Mouse (Mus musculus): ENCODE results near the gene Pou6f2.

Gene Pou6f2

GRCm38 (mm10) chr13:18218566-18219234, 178.8 kb downstream of the Pou6f2 start:
- DNase-seq (ENCODE audit: low read depth, low spot score) = no peak

DNA sequence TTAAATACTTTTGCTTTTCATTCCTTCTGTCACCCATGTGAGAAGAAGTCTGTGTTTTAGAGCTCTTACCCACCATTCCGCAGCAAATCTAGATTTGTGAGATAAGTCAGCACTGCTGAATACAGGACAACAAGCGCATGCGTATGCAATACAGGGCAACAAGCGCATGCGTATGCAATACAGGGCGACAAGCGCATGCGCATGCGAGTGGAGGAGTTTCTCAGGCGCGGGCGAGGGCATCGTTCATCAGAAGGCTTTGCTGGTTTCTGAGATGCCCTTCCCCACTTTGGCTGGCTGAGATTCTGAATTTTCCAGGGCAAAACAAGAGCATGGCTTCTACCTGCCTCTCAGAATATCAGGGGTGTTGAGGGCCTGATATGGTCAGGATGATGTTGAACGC, 186.2 kb downstream of the Pou6f2 start:
- no peak for DNase-seq (ENCODE audit: low read depth, low spot score)

DNA sequence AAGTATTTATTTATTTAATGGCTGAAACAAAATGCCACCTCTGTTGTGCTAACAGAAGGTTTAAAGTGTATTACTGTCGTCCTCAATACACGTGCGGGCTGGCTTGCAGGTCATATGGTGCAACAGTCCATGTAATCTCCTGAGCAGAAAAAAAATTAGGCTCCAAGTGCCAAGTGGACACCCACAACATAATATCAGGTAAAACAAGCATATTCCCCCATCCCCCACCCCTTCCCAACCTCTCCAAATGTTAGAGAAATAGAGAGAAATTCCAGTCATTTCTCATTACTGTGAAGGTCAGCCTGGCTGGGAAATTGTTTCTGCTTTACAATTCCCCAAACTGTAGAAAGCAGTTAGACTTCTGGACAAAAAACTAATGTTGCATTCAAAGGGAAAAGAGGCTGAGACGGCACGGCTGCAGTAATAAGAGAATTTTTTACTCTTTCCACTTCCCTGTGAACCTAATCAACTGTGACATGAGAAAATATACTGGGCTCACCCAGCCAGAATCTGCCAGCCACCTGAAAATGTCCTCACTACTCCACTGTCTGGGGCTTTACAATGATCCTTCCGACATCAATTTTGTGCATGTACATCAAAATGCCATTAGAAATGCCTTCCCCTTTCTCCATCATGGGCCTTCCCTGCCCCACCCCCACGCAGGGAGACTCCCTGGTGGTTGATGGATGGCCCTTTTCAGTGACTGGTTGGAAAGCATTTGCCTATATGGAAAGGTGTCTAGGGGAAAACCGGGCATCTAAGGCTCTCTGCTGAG, 192.8 kb downstream of the Pou6f2 start:
- DNase-seq (ENCODE audit: low read depth, low spot score) = no peak

DNA sequence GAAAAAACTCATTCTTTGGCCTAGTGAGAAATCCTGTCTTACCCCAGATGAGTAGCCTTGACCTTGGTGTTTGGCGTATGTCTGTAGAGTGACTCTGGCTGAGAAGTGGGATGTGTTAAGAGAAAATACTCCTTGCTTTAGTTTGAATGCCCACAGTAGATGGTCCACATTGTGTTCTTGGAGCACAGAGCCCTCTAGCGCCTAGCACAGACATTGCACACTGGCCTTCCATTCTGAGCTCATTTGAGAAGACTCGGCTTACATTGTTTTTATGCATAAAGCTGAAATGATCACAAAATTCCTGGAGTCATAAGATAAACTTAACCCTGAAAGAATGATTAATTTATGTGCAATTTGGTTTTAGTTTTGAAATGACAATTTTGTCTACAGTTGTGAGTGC, 223.5 kb downstream of the Pou6f2 start:
- DNase-seq (ENCODE audit: low read depth, low spot score) = no peak

DNA sequence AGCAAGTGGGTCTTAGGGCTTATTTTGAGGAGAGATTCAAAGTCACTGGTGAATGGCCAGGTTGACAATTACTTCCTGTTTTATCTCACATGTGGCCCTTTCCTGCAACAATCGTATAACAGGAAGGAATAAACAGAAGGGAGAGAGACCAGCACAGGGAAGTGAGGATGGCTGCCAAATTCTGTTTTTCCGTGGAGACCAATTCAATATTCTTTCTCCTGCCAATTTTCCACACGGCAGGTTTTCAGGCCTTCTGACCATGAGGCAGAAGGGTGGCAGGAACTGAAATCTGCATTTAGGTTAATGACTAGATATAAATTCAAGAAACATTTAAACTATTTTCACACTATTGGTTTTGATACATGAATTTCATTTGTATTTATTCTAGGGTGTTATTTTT, 224.5 kb downstream of the Pou6f2 start:
- no peak for DNase-seq (ENCODE audit: low read depth, low spot score)

GRCm38 (mm10) chr13:18172334-18172733, 225.2 kb downstream of the Pou6f2 start:
- DNase-seq (ENCODE audit: low read depth, low spot score) = no peak

DNA sequence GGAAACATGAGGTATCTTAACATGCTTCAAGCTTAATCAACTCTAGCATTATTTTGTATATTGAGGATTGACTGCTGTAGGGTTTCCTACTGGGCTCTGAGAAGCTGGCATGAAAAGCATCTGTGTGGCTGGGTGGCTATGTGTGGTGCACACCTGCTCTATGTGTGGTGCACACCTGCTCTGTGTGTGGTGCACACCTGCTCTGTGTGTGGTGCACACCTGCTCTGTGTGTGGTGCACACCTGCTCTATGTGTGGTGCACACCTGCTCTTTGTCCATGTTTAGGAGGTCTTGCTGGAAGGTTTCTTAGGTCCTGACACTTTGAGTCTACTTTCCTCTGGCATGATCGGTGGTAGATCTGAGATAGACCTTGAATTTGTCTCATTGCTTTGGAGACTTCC, 233.3 kb downstream of the Pou6f2 start:
- no peak for DNase-seq (ENCODE audit: low read depth, low spot score)

GRCm38 (mm10) chr13:18160566-18160965, 236.9 kb downstream of the Pou6f2 start:
- DNase-seq (ENCODE audit: low read depth, low spot score) = no peak

DNA sequence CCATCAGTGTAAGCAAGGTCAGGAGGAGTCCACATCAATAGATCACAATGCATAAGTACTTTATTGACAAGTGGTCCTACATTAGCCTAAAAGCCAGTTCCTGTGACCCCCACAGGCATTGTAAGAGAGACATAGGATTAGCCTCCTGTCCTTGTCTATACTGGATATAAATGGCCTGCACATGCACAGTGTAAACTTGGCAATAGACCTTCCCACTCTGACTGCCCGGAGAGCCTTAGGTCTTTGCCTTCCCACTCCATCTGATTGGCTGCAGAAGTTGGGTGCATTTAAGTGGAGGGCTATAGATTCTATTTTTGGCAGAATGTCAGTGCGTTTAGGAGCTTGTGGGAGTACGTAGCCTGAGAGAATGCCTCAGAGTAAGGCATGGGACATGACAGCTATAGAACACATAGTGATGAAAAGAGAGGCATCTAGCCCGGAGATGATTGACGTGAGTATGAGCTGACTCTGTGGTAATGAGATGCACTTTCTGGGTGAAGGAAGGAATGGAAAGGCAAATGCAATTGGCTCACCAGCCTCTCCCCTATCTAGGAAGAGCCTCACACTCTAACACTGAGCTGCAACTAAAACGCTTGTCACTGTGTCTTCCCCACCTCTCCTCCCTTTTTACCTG, 243.4 kb downstream of the Pou6f2 start:
- no peak for DNase-seq (ENCODE audit: low read depth, low spot score)

- DNase-seq (ENCODE audit: low read depth, low spot score) = no peak
Measured at GRCm38 (mm10) chr13:18133646-18134045, 263.8 kb downstream of the Pou6f2 start.

DNA sequence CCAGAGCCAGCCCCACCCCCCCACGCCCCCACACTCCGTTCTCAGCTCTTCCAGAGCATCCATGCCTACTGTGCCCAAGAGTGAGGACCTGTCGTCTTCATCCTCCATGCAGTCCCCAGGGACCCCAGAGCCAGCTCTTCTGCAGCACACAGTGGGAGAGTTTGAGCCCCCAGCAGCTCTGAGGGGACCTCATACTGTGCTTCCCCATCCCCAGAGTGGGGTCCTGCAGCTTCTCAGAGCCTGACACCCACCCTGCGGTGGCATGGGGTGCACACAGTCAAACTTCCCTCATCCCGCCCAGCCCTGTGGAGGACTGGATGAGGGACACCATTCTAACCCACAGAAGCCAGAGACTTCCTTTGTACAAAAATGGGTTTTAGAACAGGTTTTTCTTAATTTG, 264.3 kb downstream of the Pou6f2 start:
- no peak for DNase-seq (ENCODE audit: low read depth, low spot score)

- DNase-seq (ENCODE audit: low read depth, low spot score) = no peak
Measured at GRCm38 (mm10) chr13:18131324-18131723, 266.2 kb downstream of the Pou6f2 start.

GRCm38 (mm10) chr13:18129697-18130096, 267.8 kb downstream of the Pou6f2 start:
- no peak for DNase-seq (ENCODE audit: low read depth, low spot score)

DNA sequence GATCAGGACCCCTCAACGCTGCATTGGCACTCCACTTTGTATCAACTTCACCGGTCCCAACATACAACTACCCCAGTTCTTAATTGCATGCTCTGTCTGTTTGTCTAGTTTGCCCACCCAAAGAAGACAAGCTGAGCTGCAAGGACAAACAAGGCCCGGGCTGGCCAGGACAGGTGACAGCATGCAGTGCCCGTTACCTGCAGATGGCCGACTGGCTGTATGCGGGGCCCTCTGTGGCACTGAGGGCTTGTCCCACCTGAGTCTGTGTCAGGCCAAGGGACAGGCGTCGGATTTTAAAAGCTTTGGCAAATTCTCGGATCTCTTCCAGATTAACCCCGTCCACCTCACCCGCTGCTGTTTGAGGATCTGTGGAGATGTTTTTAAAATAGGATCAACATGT, 268.7 kb downstream of the Pou6f2 start:
- DNase-seq (ENCODE audit: low read depth, low spot score) = no peak

- DNase-seq (ENCODE audit: low read depth, low spot score) = no peak
Measured at GRCm38 (mm10) chr13:18128053-18128452, 269.4 kb downstream of the Pou6f2 start.

GRCm38 (mm10) chr13:18126111-18126510, 271.4 kb downstream of the Pou6f2 start:
- no peak for DNase-seq (ENCODE audit: low read depth, low spot score)

DNA sequence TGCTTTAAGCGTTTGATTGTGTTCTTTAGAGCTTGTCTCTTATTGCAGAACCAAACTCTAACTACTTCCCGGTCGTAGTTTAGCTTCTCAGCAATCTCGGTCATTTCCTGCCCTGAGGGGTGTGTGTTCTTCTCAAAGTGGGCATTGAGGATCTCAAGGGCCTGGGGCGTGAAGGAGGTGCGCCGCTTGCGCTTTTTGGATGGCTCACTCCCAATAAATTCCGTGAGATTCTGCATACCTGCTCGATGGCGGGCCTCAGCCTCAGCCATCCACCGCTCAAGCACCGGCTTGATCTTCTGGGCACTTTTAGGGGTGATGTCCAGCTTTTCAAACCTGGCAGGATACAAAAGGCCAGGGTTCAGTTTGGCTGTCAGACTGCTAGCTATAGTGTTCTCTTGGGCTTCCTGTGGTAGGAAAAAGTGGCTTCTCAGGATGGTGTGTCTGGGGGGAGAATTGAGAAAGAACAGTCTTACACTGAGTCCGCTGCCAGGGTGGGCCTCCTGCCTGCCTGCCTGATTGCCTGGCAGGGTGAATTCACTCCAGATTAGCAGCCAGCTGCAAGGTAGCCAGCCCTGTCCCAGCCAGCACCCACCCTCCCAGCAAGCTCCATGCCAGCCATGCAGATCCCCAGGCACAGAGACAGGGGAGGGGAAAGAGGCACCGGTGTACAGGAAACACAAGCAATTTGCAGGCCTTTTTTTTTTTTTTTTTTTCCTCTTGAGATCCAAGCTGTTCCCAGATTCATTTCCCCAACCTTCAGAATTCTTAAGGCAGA, 272.1 kb downstream of the Pou6f2 start:
- DNase-seq (ENCODE audit: low read depth, low spot score) = no peak

DNA sequence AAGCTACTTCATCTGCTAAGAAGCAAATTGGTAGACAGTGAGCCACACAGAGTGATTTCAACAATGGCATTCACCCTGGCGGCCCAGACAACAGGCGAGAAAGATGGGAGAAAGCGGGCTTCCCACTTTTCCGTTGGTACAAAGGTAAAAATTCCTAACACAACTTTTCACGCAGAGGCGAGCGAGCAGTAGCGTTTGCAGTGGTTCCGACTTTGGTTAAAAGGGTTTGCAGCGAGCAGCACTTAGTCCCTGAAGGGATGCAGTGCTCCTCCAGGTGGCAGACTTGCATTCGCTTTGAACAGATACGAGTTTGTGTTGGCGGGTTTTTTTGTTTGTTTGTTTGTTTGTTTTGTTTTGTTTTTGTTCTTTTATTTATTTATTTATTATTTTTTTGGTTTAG, 273.1 kb downstream of the Pou6f2 start:
- DNase-seq (ENCODE audit: low read depth, low spot score) = peak; percentile 25

DNA sequence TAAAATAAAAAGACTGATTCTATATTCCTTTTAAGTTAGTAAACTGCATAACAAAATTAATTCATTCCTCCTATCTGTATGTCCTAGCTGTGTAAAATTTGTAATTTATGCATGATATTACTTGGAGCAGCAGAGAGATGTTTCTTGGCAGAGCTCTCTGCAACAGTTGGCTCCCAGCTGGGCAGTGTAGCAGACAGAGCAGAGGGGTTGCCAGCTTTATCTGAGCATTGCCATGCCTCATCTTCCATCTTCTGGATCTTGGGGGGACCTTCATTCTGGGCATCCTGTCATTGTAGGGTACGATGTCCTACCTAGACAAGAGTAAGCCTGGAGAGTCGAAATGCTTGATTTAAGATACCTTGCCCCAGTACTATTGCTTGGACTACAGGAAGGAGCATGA, 277.1 kb downstream of the Pou6f2 start:
- no peak for DNase-seq (ENCODE audit: low read depth, low spot score)

DNA sequence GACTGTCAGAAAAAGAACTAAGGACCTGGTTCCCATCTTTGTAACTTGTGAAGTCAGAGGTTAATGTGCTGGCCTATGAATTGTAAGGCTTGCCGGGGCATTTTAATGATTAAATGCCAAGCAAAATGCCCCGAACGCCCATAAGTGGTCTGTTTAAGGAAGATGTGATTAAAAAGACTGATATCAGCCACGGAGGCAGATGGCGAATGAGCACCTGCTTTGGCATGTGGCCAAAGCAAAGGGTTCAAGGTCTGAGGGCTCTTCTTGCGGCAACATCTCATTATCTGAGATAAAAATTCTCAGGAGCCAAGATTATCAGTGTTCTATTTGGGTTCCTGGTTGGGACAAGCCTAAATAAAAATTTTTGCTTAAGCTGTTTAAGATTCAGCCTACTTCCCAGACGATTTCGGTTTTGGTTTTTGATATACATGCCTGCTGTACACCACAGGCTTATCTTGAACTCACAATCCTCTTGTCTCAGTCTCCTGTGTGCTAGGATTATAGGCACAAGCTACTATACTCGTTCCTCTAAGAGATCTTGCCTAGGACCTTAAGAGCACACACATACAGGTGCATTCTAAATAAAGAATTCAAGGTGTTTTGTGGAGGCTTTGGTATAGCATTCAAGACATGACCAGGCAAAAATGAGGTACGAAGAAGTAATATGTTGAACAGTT, 315.9 kb downstream of the Pou6f2 start:
- DNase-seq (ENCODE audit: low read depth, low spot score) = no peak

All from retina, postnatal 7 days (tissue).